Comparison of ENCODE assay signal across 11 mouse cellular contexts in genomic region chr8:64664350-64664749, GRCm38 (mm10).
"Had no signal": no experiment of that assay in that cellular context is flagged by ENCODE, and none has a peak within 500 bp of the region (broad histone marks: within the 10 kb centered on the region; RNA-seq: fewer than 3 reads in every experiment).

No protein-coding gene starts in this region.

- H3K9me3 ChIP-seq: kidney, embryonic 15.5 days; limb, embryonic 13.5 days; midbrain, embryonic 13.5 days; neural tube, embryonic 15.5 days had no signal

- H3K4me3 ChIP-seq: kidney, embryonic 15.5 days; limb, embryonic 13.5 days; midbrain, embryonic 13.5 days; myocyte; neural tube, embryonic 15.5 days had no signal

- H3K27me3 ChIP-seq: kidney, embryonic 15.5 days; limb, embryonic 13.5 days; midbrain, embryonic 13.5 days; neural tube, embryonic 15.5 days had no signal

- H3K4me2 ChIP-seq: kidney, embryonic 15.5 days; limb, embryonic 13.5 days; midbrain, embryonic 13.5 days; neural tube, embryonic 15.5 days had no signal

- H3K27ac ChIP-seq: kidney, embryonic 15.5 days; limb, embryonic 13.5 days; liver, embryonic 14.5 days; midbrain, embryonic 13.5 days; neural tube, embryonic 15.5 days; stomach, postnatal 0 days had no signal

- H3K36me3 ChIP-seq: kidney, embryonic 15.5 days; limb, embryonic 13.5 days; midbrain, embryonic 13.5 days; neural tube, embryonic 15.5 days had no signal

- H3K4me1 ChIP-seq: kidney, embryonic 15.5 days; limb, embryonic 13.5 days had no signal

- DNase-seq: kidney, postnatal 14 days; left cerebral cortex, postnatal 4 days; lung, adult 18-20 months; thymus, postnatal 4 days had no signal

- H3K9ac ChIP-seq: kidney, embryonic 15.5 days; limb, embryonic 13.5 days; liver, embryonic 14.5 days; midbrain, embryonic 13.5 days; neural tube, embryonic 15.5 days had no signal

- ATAC-seq: midbrain, embryonic 13.5 days had no signal
